Mouse (Mus musculus) 3T3-L1 (cell line): ENCODE data around the gene Trabd2b.

Experiments used
- DNase-seq: peaks from one replicate; pipeline ENCODE4 v3.0.0-alpha.2; 2015; ENCODE audit warnings: low read depth, low spot score

Gene Trabd2b

GRCm38 (mm10) chr4:114541221-114541620 is 134.7 kb downstream of the Trabd2b start:
- DNase-seq: no peak

DNA sequence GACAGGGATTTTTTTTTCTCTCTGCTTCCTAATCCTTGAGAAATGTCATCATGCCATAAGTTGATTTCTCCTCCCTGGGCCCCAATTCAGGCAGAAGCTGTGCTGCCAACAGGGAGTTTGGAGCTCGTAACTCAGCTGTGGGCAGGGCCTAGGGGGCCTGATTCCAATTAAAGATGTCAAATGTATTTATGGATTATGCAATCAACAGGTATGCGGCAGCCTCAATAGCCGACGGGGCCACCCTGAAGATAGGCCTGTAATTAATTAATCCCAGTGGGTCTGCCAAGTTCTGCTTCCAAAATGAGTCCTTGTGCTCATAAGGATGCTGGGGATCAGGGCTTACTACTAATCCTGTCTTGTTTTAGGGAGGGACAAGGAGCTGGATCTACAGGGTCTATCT is 135.6 kb downstream of the Trabd2b start:
- DNase-seq: peak; percentile 8

DNA sequence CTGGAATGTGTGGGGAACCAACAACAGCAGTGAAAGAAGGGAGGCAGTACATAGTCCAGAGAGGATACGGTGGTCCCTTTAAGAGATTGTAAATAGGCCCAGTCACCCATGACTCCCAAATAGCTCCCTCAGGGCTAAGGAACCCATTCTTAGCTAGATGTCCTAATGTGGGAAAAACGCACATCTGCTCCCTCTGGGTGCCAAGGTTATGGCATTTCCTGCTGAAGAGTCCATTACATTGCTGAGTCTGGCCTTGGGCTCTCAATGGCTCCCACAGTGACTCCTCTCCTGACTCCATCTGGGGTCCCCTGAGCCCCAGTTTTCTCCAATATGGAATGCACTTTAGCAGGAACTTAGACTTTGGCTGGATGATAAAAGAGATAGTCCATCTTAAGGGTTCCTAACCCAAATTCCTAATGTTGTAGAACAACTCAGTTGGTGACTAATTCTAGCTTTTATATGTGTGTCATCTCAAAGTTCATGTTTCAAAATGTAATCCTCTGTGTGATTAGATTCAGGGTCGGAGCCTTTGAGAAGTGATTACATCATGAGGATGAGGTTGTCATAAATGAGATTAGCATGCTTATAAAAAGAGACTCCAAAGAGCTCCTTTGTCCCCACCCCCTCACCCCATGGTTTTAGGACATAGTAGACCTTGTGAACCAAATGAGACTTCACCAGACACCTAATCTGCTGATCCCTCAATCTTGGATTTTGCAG is 139.1 kb downstream of the Trabd2b start:
- DNase-seq: peak; percentile 17

DNA sequence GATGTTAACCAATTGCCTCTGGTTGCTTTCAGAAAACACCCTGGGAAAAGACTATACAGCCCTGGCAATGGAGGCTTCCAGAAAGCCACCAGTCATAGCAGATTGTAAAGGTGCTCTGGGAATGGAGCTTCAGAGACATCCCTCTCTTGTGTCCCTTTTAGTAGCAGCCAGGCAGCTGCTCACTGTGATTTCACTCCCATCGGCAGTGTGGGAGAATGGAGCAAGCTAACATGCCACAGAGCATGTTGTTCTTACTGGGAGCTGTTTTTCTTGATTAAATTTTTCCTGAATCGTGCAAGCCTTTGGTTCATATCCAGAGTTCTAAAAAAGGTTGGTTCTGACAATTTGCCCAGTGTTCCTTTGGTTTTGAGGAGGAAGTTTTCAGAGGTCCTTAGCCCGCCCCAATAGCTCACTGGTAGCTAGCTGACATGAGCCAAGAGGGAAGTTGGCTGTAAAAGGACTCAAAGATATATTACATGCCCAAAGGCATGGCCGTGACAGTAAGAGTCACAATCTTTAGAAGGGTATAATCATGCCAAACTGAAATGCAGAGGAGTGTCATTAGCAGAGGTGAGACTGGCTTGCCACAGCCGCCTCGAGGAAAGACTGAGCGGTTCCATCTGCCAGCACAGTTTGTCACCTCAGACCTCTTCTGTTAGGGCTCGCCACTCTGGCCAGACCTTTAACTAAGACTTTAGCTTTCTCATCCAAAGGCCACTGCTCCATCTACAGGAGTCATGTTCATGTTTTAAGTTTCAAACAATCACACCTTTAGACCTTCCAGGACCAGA is 141.3 kb downstream of the Trabd2b start:
- DNase-seq: no peak

- DNase-seq: no peak
These were observed 143.0 kb downstream of the Trabd2b start for GRCm38 (mm10) chr4:114549487-114549886.

DNA sequence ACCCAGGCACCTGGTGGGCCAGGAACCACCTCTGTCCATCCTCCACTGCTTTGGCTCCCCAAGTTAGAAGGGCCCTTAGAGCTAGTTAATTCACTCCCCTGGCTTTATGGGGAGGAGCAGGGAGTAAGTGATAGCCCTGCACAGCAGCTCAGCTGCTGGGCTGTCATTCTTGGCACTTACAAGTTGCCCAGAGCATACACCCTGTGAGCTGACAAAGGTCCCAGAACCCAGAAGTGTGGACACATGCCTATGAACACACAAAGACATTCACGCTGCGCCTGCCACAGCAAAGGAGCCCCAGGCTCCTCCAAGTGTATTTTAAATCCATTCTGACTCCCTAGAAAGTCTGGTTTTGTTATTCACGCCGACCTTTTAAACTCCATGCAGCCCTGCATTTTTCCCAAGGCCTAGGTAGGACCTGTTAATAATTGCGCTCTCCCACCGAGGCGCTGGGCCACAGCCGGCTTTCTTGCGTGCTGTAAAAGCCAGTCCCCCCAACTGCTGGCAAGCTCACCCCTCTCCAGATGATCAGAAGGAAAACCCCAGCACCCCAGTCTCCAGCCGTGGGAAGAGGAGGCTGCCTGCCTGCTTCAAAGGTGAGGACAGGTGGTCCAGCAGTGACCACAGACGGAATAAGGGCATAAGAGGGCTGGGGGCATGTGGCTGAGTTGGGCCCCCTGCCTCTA is 144.1 kb downstream of the Trabd2b start:
- no peak for DNase-seq

DNA sequence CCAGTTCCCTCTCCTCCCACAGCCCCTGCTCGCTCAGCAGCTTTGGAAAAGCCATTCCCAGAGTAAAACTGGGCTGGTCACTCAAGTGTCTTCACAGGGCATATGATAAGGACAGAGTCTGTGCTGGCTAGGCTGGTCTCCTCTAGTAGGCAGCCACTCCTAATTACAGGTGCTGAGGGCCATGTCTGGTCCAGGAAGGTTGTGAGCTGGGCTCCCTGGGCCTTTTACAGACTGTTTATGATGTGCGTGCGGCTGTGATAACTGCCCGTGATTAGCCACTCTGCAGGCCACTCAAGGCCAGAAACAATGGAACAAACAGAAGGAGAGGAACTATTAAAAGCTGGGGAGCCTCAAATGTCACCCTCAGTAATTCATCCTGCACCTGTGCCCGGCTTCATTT is 150.4 kb downstream of the Trabd2b start:
- no peak for DNase-seq

DNA sequence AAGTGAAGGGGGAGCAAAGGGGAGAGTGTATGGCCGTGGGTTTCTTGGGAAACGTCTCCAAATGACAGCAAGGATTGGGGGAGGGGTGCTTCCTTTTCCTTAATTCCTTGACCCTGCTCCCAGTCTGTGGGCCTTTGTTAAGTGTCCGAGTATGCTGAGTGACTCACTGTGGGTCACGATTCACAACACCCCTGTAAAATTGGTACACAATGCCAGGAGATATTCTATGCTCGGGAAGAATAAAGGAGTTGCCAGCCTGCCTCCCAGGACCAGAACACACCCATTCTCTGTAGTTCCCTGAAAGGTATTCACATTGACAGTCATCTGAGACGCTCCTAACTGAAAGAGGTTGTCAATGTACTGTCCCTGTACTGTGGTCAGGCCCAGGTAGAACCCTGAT is 151.2 kb downstream of the Trabd2b start:
- peak; percentile 51 for DNase-seq

GRCm38 (mm10) chr4:114558487-114558886 is 152.0 kb downstream of the Trabd2b start:
- peak; percentile 13 for DNase-seq

DNA sequence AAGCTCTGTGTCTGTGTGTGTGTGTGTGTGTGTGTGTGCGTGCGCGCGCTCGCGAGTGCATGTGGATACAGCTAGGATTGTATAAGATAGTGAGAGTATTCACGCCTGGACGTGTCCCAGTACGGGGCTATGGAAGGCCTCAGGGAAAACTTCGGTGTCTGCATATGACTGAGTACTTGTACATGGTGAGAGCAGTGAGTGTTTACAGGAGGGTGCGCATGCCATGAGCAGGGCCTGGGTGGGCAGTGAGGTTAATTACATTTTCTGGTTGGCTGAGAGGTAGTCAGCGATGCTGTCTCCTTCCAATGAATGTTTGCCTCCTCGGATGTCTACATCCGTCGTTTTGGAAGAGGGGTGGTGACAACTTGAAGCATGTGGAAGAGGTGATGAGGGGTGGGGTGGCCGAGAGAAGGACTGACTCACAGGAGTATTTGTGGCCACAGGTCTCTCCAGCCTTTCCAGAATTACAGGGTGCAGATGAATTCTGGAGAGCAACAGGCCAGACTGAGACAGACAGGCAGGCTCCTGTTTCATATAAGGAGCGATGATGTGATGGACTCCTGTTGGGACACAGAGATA is 154.2 kb downstream of the Trabd2b start:
- no peak for DNase-seq

DNA sequence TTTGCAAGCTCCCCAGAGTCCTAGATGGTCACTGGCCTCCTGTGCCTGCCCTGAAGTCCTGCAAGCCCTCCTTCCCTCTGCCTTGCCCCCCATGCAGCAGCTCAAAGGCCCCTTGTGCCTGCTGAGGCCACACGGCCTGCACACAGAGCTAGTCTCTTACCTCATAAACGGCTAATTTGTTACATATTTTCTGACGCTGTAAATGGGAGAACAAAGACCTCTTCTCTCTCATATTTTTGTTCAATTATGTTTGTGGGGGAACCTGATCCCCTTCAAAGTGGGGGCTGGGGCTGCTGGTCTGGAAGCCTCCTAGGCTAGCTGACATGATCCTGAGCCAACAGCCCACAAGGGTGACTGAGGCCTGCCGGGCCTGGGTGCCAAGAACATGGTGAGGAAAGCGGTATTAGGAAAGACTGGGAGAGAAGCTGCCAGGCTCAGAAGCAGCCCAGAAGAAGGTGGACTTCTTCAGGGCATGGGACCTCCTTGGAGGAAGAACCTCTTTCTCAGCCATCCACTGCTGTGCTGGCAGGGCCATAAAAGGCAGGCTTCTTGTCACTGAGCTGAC is 157.7 kb downstream of the Trabd2b start:
- DNase-seq: no peak

DNA sequence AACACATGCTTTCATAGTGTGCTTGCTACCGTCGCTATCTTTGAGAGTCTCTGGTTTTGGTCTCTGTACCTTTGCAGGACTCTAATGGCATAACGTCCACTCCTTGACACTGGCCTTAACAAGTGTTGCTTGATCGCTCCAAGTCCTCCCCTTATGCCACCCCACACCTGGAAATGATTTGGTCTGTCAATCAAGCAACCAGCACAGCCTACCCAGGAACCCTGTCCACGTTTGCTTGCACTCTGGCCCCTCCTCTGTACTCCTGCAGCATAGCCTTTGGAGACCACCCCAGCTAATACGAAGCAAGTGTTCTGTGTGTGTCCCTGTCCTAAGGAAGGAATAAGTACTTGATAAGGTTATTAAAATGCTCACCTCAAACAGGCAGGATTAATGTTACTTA is 161.1 kb downstream of the Trabd2b start:
- DNase-seq: no peak

- DNase-seq: no peak
These were observed 161.6 kb downstream of the Trabd2b start for GRCm38 (mm10) chr4:114568081-114568605.

GRCm38 (mm10) chr4:114578153-114578950 is 171.8 kb downstream of the Trabd2b start:
- DNase-seq: no peak

DNA sequence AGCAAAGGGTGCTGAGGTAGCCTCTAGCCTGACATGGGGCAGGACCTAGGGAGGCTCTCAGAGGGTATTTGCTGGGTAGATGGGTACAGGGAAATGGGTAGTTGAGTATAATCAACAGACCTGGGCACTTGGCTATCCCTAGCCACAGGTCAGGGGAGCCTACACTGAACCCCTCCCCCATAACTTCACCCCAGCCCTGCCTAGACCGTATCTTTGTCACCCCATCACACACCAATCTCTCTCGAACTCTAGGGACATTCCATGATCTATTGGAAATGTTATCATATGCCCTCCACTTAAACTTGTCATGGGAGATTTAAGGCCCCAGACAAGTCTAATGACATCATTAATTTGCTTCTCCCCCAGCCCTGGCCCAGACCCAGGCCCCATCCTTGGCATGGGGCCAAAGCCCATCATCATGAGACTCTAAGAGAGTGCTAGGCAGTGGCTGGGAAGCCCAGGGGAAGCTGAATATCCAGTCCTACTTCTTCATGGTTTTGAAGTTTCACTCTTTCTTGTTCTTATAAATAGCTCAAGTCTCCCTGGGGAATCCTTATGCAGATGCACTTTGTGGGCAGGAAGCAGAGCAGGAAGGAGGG is 177.1 kb downstream of the Trabd2b start:
- no peak for DNase-seq

GRCm38 (mm10) chr4:114584686-114585085 is 178.2 kb downstream of the Trabd2b start:
- peak; percentile 22 for DNase-seq

DNA sequence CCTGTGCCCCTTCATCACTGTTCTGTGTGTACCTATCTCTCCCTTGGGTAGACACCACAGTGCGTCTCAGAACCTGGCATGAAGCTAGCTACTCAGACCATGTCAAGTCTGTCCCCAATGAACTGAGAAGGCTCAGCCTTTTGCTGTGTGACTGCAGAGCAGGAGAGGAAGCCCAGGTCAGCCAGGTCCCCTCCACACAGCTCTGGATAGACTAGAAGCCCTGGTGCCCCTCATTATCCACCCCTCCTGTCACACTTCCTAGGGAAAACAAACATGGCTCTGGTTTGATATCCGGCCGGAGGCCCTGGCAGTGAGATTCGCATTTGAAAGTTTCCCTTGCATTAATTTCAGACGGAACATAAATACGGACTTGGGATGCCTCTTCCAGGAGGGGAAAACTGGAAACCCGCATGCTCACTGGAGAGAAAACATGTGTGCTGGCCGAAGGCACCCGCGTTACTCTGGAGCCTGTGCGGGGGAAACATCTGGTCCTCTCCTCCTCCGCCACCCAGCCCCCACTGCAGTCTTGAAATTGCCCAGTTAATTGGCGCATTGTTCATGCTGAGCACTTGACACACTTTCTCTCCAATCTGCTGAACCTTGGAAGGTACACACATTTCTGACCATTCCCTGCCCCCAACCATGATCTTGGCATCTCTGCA is 187.2 kb downstream of the Trabd2b start:
- no peak for DNase-seq

GRCm38 (mm10) chr4:114595188-114595701 is 188.7 kb downstream of the Trabd2b start:
- peak; percentile 39 for DNase-seq

- peak; percentile 41 for DNase-seq
These were observed 192.6 kb downstream of the Trabd2b start for GRCm38 (mm10) chr4:114599121-114599520.
